Mouse (Mus musculus) cerebellum, adult 2 months (tissue): ENCODE data around the gene Gm765. TPM values are rescaled to one million over a fixed set of nuclear protein-coding genes. Genes with fewer than 3 reads are reported as not detected.

Experiments used
- DNase-seq, 2 experiments: peaks; one replicate each; pipeline ENCODE4 v3.0.0; 2021
- H3K27ac ChIP-seq: fragments of 200-500 bp; 2 replicates; pipeline ENCODE4 v1.5.1; 2012; ENCODE audit warnings: low read length, control low read depth, inconsistent platforms; ENCODE audit not compliant: insufficient read depth
- H3K27me3 ChIP-seq: fragments of 200-500 bp; 2 replicates; pipeline ENCODE4 v1.6.1; 2012; ENCODE audit warnings: inconsistent platforms, mild to moderate bottlenecking, low read length, moderate library complexity; ENCODE audit not compliant: control insufficient read depth, insufficient read depth
- H3K4me1 ChIP-seq: fragments of 200-500 bp; 2 replicates; pipeline ENCODE4 v1.6.1; 2011; ENCODE audit warnings: low read length; ENCODE audit not compliant: control insufficient read depth, insufficient read depth
- H3K4me3 ChIP-seq: fragments of 200-500 bp; replicated peaks from 2 replicates; pipeline ENCODE3; 2011; ENCODE audit warnings: mild to moderate bottlenecking, low read depth, low read length, control low read depth; ENCODE audit not compliant: insufficient read depth
- CTCF ChIP-seq: fragments of 200-500 bp; IDR thresholded peaks from 2 replicates; pipeline ENCODE4 v1.5.1; 2011; ENCODE audit warnings: low read depth, mild to moderate bottlenecking, control low read depth, low read length, moderate library complexity, borderline replicate concordance; ENCODE audit not compliant: insufficient read depth
- POLR2A ChIP-seq: fragments of 200-500 bp; IDR thresholded peaks from 2 replicates; pipeline ENCODE4 v1.6.1; 2011; ENCODE audit warnings: low read length, control low read depth, borderline replicate concordance; ENCODE audit not compliant: insufficient read depth
- WGBS: fragments of 180-500 bp; shearing (Covaris S2); methylation state at CpG from one replicate; pipeline ENCODE4 v1.1.7; 2018; 5-methylcytosine and 5-hydroxymethylcytosine counted together
- polyA plus RNA-seq: library from polyadenylated mRNA; depleted of rRNA; stranded (reverse); fragments of >200 nt; gene quantifications from 2 replicates; pipeline ENCODE4 v1.2.3, GENCODE M21; 2012

The Gm765 gene
- polyA plus RNA-seq, 1 experiment, result 0.43 TPM

DNA sequence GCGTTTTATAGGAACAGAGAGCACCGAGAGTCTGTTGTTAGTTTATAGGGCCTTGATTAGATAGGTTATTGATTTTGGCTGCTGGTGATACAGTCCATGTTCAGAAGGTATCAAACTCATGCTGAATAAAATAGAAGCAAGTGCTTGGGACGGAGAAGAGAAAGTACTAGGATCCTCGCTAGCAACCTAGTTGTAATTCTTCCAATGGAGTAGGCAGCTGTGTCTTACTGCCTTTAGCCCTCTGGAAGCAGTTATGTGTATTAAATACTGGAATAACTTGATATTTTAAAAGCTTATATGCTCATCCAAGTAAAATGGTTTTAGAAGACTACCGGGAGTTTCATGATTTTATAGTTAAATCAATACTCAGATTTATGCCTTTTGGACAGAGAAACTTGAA, 132.3 kb downstream of the Gm765 start:
- WGBS, result 92% methylated on average over 5 of the region's 5 CpGs

DNA sequence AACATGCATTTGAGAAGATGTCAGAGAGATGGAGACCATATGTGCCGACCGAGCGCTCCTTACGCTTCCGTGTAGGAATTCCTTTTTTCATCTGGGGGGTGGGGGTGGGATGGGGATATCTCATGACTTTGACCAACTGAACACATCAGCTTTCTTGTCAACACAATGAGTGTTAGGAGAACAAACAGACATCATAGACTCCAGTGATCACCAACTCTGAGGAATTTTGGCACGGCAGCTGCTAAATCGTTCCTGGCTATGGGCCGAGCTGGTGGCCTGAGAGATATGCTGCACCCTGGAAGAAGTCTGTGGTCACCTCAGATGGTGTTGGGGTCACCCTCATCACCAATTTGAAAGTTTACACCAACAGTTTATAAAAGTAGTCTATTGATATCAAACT, 134.5 kb downstream of the Gm765 start:
- no peak for DNase-seq
- no peak overlapping the region for H3K4me3 ChIP-seq
- H3K27me3 ChIP-seq, result no peaks in the 10 kb centered on the region
- H3K27ac ChIP-seq, result no peak overlapping the region
- TF ChIP-seq POLR2A, result no peak
- no peak for TF ChIP-seq CTCF
- no peaks in the 10 kb centered on the region for H3K4me1 ChIP-seq
- WGBS, result 92% methylated on average over 8 of the region's 8 CpGs

More for the DNA sequence above, 132.3 kb downstream of the Gm765 start:
- no peak overlapping the region for H3K4me3 ChIP-seq
- no peak for DNase-seq
- no peak for TF ChIP-seq POLR2A
- TF ChIP-seq CTCF, result no peak
- no peaks in the 10 kb centered on the region for H3K4me1 ChIP-seq
- no peak overlapping the region for H3K27ac ChIP-seq
- H3K27me3 ChIP-seq, result no peaks in the 10 kb centered on the region

DNA sequence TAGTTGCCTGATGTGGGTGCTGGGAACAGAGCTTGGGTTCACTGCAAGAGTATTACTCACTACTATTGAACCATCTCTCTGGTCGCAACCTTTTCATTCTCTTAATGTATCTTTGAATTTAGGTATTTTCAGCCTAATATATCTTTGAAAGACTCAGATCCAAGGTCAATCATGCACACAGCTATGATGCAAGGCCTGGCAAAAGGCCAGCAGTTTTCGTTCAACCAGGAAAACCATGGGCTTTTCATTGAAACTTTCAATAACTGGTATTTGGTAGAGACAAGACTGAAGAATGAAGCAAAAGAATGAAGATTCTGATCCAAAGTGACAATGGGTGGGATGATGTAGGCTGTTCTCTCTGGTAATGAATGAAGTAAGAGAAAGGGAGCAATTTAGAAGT, 143.8 kb downstream of the Gm765 start:
- Histone ChIP-seq H3K4me3 (no peak overlapping the region), H3K4me1 (no peaks in the 10 kb centered on the region), H3K27ac (no peak overlapping the region), H3K27me3 (no peaks in the 10 kb centered on the region)
- 83% methylated on average over 2 of the region's 2 CpGs for WGBS
- no peak for TF ChIP-seq POLR2A
- no peak for TF ChIP-seq CTCF
- no peak for DNase-seq

DNA sequence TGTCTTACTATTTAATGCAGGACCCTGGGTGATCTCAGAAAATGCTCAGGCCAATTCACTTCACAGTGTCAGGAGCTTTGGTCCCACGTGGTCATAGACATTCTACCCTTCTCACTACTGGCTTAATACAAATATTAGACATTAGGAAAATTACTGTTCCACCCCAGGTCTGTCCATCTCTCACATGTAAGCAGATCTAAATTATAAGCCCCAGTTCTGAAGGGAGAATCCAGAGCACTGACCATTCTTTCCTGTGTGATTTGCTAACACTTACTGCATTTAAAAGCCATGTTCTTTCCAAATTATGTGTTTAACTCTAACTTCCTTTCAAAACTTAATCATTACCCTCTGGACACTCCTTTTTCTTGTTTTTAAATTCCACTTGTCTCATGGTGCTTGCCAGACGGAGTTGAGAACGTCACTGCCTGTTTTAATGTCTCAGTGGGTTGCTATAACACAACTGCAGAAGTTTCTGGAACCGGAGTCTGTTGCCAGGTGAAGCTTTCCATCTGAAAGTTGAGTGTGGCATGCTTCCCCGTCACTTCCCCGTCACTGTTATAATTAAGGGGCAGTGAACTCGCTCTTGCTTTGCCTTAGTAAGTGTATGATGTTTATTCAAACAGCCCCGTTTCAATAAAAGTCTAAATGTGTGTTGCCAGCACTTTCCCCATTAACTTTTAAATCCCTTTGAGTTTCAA, 151.7 kb downstream of the Gm765 start:
- Histone ChIP-seq H3K27ac (no peak overlapping the region), H3K4me3 (no peak overlapping the region), H3K27me3 (no peaks in the 10 kb centered on the region), H3K4me1 (no peaks in the 10 kb centered on the region)
- TF ChIP-seq POLR2A (no peak), CTCF (no peak)
- no peak for DNase-seq
- 54% methylated on average over 8 of the region's 8 CpGs for WGBS
